Mouse (Mus musculus): Measurements from ENCODE around the gene Sec22b. TPM values are rescaled to one million over a fixed set of nuclear protein-coding genes. Genes with fewer than 3 reads are reported as not detected.

Gene Sec22b
- total RNA-seq, 1 experiment from 2014 or later = 95.8 TPM

- DNase-seq = no peak
Observed at GRCm38 (mm10) chr3:97940511-97941204, 39.7 kb downstream of the Sec22b start.

- no peak for DNase-seq
Observed at GRCm38 (mm10) chr3:97941440-97942259, 40.7 kb downstream of the Sec22b start.

GRCm38 (mm10) chr3:97942260-97942950 lies 41.4 kb downstream of the Sec22b start:
- DNase-seq = peak; percentile 35

- DNase-seq = peak; percentile 59
Observed at GRCm38 (mm10) chr3:97944462-97944861, 43.5 kb downstream of the Sec22b start.

- DNase-seq = no peak
Observed at GRCm38 (mm10) chr3:97946439-97946838, 45.4 kb downstream of the Sec22b start.

GRCm38 (mm10) chr3:97948518-97948917 lies 47.5 kb downstream of the Sec22b start:
- DNase-seq = no peak

- no peak for DNase-seq
Observed at GRCm38 (mm10) chr3:97949946-97950345, 49.0 kb downstream of the Sec22b start.

- DNase-seq = no peak
Observed at GRCm38 (mm10) chr3:97951134-97951533, 50.1 kb downstream of the Sec22b start.

GRCm38 (mm10) chr3:97953196-97953595 lies 52.2 kb downstream of the Sec22b start:
- DNase-seq = no peak

- no peak for DNase-seq
Observed at GRCm38 (mm10) chr3:97956322-97956721, 55.3 kb downstream of the Sec22b start.

- no peak for DNase-seq
Observed at GRCm38 (mm10) chr3:97956926-97957325, 55.9 kb downstream of the Sec22b start.

GRCm38 (mm10) chr3:97960783-97961594 lies 60.0 kb downstream of the Sec22b start:
- no peak for DNase-seq

- no peak for DNase-seq
Observed at GRCm38 (mm10) chr3:97961962-97962361, 61.0 kb downstream of the Sec22b start.

GRCm38 (mm10) chr3:97964878-97965353 lies 63.9 kb downstream of the Sec22b start:
- DNase-seq = peak; percentile 22

GRCm38 (mm10) chr3:97967627-97968026 lies 66.6 kb downstream of the Sec22b start:
- DNase-seq = no peak

- no peak for DNase-seq
Observed at GRCm38 (mm10) chr3:97968191-97968590, 67.2 kb downstream of the Sec22b start.

GRCm38 (mm10) chr3:97969019-97969418 lies 68.0 kb downstream of the Sec22b start:
- no peak for DNase-seq

GRCm38 (mm10) chr3:97971117-97971516 lies 70.1 kb downstream of the Sec22b start:
- DNase-seq = no peak

GRCm38 (mm10) chr3:97972200-97972599 lies 71.2 kb downstream of the Sec22b start:
- DNase-seq = no peak

- DNase-seq = no peak
Observed at GRCm38 (mm10) chr3:97972707-97973106, 71.7 kb downstream of the Sec22b start.

Measured in adrenal gland, postnatal 14 days (tissue).